Mouse (Mus musculus): Measurements from ENCODE around the gene Tmco4. TPM values are rescaled to one million over a fixed set of nuclear protein-coding genes. Genes with fewer than 3 reads are reported as not detected.

Gene Tmco4
- polyA plus RNA-seq, 1 experiment from 2014 or later = 1.5 TPM

DNA sequence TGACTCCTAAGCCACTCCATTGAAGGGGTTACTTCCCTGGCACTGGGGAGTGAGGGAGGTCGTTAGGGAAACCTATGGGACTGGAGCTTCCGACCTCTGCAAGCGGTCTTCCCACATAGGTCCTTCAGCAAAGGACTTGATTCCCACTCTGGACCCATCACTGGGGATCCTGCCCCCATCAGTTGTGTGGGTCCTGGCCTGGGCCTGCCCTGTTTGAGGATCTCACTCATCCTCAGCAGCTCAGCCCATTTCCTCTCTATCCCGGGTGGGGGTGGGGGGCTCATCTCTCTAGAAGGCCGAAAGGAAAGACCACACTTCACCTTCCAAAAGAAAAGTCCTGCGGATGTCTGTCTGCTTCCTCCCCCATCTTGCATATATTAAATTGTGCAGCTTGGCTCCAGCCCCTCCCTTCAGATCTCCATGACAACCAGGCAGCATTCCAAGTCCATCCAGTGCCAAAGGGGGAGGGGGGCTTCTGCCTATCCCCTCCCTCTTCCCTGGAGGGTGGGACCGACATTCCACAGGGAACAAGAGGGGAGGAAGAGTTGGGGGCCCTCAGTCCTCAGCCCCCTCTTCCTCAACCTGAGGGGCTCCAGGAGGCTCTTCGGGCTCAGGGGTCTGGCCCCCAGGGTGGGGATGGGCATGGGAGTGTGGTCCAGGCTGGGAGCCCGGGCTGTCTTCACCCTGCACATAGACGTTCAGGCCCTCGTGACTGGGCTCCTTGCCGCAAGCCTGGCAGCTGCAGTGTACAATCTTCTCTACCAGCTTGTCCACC lies 110.3 kb downstream of the Tmco4 start:
- Histone ChIP-seq H3K9me3 (replicated peaks) (no peaks in the 10 kb centered on the region), H3K4me1 (replicated peaks) (no peaks in the 10 kb centered on the region), H3K4me3 (replicated peaks) (no peak overlapping the region), H3K4me2 (no peak overlapping the region), H3K36me3 (no peaks in the 10 kb centered on the region), H3K9ac (no peak overlapping the region), H3K27me3 (peaks cover 52% of the 10 kb centered on the region), H3K27ac (no peak overlapping the region)
- ATAC-seq (ENCODE audit: low read depth) (no peak), DNase-seq (no peak)
- 38% methylated on average over 12 of the region's 12 CpGs for WGBS (ENCODE audit: insufficient replicate concordance)

DNA sequence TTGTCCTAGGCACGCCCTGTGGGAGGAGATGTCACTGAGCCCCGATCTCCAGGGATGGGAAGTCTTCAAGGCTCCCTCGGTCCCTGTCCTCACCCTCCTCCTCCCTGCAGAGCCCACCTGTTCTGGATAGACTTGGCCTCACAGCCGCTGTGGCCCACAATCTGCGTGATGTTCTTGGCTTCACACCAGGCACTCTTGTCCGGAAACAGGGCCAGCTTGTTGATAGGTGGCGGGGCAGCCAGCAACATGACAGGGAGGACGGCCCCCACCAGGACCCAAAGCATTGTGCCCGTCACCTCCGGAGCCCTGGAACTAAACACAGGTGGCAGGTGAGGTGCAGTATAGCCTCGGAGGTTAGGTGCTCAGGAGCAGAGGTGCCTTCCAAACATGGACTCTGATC lies 112.6 kb downstream of the Tmco4 start:
- WGBS (ENCODE audit: insufficient replicate concordance) = 47% methylated on average over 11 of the region's 11 CpGs
- Histone ChIP-seq H3K27me3 (peaks cover 75% of the 10 kb centered on the region), H3K9me3 (replicated peaks) (no peaks in the 10 kb centered on the region), H3K36me3 (no peaks in the 10 kb centered on the region), H3K4me2 (no peak overlapping the region), H3K27ac (no peak overlapping the region), H3K4me3 (replicated peaks) (no peak overlapping the region), H3K9ac (no peak overlapping the region), H3K4me1 (replicated peaks) (no peaks in the 10 kb centered on the region)
- DNase-seq (no peak), ATAC-seq (ENCODE audit: low read depth) (no peak)

- Histone ChIP-seq H3K9ac (no peak overlapping the region), H3K36me3 (no peaks in the 10 kb centered on the region), H3K4me3 (replicated peaks) (no peak overlapping the region), H3K4me2 (no peak overlapping the region), H3K9me3 (replicated peaks) (no peaks in the 10 kb centered on the region), H3K4me1 (replicated peaks) (no peaks in the 10 kb centered on the region; the same call in 1 of the 2 replicates), H3K27ac (no peak overlapping the region), H3K27me3 (peaks cover 81% of the 10 kb centered on the region)
- WGBS (ENCODE audit: insufficient replicate concordance) = 11% methylated on average over 5 of the region's 5 CpGs
- ATAC-seq (ENCODE audit: low read depth) (peak; percentile 21; the same call in 1 of the 2 replicates), DNase-seq (peak; percentile 40)
Measured at GRCm38 (mm10) chr4:139086037-139086436, 113.3 kb downstream of the Tmco4 start.

DNA sequence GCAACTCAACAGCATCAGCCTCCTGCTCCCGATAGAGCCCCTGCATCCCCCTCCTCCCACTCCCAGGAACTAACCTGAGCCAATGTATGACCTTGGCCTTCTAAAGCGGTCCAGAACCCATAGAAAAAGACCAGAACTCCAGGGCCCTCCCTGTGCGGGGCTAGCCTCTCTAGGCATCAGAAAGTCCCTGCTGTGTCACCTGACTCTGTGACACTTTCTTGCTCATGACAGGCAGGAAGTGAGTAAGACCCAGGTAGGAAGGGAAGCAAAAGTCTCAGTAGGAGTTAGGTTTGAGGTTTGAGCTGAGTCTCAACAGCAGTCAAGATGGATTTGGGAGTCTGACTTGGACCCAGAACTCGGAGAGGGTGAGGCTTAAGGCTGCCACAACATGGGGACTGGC lies 114.3 kb downstream of the Tmco4 start:
- DNase-seq (no peak), ATAC-seq (ENCODE audit: low read depth) (no peak)
- Histone ChIP-seq H3K4me3 (replicated peaks) (no peak overlapping the region), H3K27me3 (peaks cover 86% of the 10 kb centered on the region), H3K4me2 (no peak overlapping the region), H3K36me3 (no peaks in the 10 kb centered on the region), H3K9ac (no peak overlapping the region), H3K9me3 (replicated peaks) (no peaks in the 10 kb centered on the region), H3K4me1 (replicated peaks) (peaks cover 8% of the 10 kb centered on the region), H3K27ac (no peak overlapping the region)
- WGBS (ENCODE audit: insufficient replicate concordance) = 43% methylated on average over 4 of the region's 4 CpGs

- Histone ChIP-seq H3K9me3 (replicated peaks) (no peaks in the 10 kb centered on the region), H3K27ac (no peak overlapping the region), H3K36me3 (no peaks in the 10 kb centered on the region), H3K9ac (no peak overlapping the region), H3K4me1 (replicated peaks) (peaks cover 15% of the 10 kb centered on the region), H3K4me2 (no peak overlapping the region), H3K4me3 (replicated peaks) (no peak overlapping the region), H3K27me3 (peaks cover 95% of the 10 kb centered on the region)
- no peak for DNase-seq
- 46% methylated on average over 9 of the region's 9 CpGs for WGBS (ENCODE audit: insufficient replicate concordance)
- no peak for ATAC-seq (ENCODE audit: low read depth)
Measured at GRCm38 (mm10) chr4:139088982-139089671, 116.4 kb downstream of the Tmco4 start.

DNA sequence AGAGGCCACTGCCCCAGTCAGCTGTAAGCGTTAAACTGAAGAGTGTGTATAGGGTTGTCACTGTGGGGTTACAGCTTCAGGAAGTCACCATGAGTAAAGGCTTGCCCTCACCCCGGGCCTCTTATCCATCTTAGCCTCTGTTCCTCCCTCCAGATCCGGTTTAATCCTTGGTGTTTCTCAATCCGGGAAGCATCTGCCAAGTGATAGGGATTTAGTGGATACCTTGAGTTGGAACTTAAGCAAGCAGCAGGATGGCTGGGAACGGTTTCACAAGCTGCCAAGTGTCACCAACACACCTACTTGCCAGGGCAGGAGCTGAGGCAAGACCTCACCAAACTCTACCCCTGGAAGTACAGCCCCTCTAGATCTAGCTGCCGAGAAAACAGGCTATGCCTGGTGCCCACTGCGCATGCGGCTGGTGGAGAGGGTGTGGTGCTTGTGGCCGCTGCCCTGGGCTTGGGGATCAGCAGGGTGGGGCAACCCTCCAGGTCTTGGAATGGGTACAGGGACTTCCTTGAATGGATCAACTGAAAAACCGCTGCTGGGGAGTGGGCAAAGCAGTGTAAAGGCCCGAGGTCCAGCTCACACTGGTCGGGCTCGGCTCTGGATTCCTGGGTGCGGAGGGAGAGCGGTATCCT lies 117.7 kb downstream of the Tmco4 start:
- peaks cover 95% of the 10 kb centered on the region for H3K27me3 ChIP-seq
- H3K4me2 ChIP-seq = no peak overlapping the region
- H3K9me3 ChIP-seq (replicated peaks) = no peaks in the 10 kb centered on the region
- no peaks in the 10 kb centered on the region for H3K36me3 ChIP-seq
- H3K9ac ChIP-seq = no peak overlapping the region
- DNase-seq (no peak), ATAC-seq (ENCODE audit: low read depth) (no peak)
- WGBS (ENCODE audit: insufficient replicate concordance) = 51% methylated on average over 15 of the region's 15 CpGs
- H3K4me1 ChIP-seq (replicated peaks) = peaks cover 15% of the 10 kb centered on the region
- H3K27ac ChIP-seq = no peak overlapping the region
- no peak overlapping the region for H3K4me3 ChIP-seq (replicated peaks)

DNA sequence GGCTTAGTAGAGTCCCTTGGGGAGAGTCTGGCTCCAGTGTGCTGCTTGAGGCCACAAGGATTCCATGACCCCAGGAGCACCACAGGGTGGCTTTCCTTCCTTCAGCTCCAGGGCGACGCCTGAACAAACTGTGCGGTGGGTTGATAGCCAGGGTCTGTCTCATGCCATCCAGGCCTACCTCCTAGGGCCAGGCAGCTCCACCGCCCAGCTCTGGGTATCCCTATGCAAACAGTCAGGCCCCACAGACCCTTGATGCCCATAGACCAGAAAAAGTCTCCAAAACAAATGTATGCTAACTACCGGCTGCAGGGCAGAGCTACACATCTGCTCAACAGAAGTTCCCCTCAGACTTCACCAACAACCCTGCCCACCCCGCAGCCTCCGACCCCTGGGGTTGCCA lies 118.4 kb downstream of the Tmco4 start:
- no peak for DNase-seq
- H3K27ac ChIP-seq = no peak overlapping the region
- H3K36me3 ChIP-seq = no peaks in the 10 kb centered on the region
- WGBS (ENCODE audit: insufficient replicate concordance) = 40% methylated on average over 7 of the region's 7 CpGs
- H3K4me2 ChIP-seq = no peak overlapping the region
- no peaks in the 10 kb centered on the region for H3K9me3 ChIP-seq (replicated peaks)
- H3K4me1 ChIP-seq (replicated peaks) = peaks cover 15% of the 10 kb centered on the region
- H3K9ac ChIP-seq = no peak overlapping the region
- no peak overlapping the region for H3K4me3 ChIP-seq (replicated peaks)
- H3K27me3 ChIP-seq = peaks cover 95% of the 10 kb centered on the region
- no peak for ATAC-seq (ENCODE audit: low read depth)

DNA sequence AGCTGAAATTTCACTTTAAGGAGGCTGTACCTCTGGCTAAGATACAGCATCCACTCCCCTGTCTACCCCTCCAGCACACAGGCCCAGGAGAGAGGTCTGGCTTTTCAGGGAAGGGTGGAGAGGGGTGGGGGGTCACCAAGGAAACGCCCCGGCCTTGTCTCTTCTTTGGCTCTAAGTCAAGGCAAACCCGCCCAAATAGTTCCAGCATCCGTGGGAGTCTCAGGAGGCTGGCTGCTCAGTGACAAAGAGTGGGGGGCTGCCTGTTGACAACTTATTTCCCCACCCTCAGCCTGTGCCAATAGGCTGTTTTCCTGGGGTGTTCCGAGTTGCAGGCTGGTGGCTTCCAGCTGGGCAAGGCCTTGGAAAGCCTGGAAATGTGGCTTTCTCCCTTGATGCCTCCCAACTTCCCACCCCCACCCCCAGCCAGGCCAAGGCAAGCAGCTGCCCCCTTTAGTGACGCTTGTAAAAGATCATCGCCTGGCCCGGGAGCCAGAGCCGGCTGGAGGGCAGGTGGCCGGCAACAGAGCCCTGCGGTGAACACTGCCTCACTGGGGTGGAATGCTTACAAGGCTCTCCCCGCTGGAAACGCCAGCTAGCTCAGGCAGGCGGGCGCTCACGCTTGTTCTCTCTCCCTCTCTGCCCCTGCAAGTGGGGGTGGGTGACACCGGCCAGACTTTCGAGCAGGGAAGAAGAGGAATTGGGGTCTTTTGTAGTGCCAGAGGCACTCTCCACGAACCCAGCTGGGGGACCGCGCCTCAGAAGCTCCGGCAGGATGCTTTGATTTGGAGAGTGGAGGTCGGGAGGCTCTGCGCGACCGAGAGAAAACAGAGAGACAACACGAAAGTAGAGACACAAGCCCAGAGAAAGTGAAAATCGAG lies 119.0 kb downstream of the Tmco4 start:
- 10% methylated on average over 28 of the region's 28 CpGs for WGBS (ENCODE audit: insufficient replicate concordance)
- H3K4me2 ChIP-seq = peak overlapping the region; percentile 67
- H3K27ac ChIP-seq = no peak overlapping the region
- H3K4me1 ChIP-seq (replicated peaks) = peaks cover 15% of the 10 kb centered on the region
- DNase-seq = no peak
- peak overlapping the region; percentile 54 for H3K4me3 ChIP-seq (replicated peaks)
- peaks cover 95% of the 10 kb centered on the region for H3K27me3 ChIP-seq
- no peak for ATAC-seq (ENCODE audit: low read depth)
- H3K9ac ChIP-seq = peak overlapping the region; percentile 26; the same call in 1 of the 2 replicates
- no peaks in the 10 kb centered on the region for H3K36me3 ChIP-seq
- H3K9me3 ChIP-seq (replicated peaks) = no peaks in the 10 kb centered on the region

DNA sequence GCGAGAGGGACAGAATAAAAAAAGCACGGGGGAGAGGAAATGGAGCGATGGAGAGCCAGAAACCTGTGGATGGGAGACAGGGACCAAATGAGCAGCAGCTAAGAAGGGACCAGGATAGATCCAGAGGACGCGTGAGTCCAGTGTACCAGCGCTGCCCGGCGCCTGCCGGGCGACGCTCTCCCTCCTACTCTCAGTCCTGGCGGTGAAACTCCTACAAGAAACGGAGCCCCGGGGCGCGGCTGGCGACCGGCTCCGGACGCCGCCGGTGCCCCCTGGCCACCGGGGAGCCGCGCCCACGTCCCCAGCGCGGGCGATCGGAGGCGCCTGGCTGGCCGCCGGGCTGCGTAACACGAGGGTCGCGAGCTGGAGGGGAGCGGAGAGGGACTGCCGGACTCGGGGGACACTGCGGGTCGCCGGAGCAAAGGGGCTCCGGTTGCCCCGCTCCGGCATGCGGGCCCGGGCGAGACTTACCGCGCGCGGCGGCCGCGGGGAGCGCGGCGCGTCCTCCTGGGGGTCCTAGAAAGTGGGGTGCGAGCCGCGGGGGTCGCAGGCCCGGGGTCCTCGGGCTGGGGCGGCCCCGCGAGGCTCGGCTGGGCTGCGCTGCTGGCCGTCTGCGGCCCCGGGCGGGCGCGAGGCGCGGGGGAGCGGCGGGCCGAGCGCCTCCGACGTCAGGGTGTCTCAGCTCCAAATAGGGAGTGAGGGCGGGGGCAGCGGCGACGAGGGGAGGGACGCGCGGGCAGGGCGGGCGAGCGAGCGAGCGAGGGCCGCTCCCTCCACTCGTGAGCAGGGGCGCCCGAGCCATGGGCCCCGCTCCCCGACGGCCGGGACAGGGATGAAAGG lies 119.9 kb downstream of the Tmco4 start, which contains the start of gene Nbl1:
Gene Nbl1, minus strand, starts transcription at position 638 of the 840 bp plus-strand sequence.
- Histone ChIP-seq H3K9ac (peak within 1 kb of the TSS; percentile 26), H3K4me1 (replicated peaks) (peaks cover 15% of the 10 kb centered on the region), H3K27me3 (peaks cover 88% of the 10 kb centered on the region), H3K4me2 (peak within 1 kb of the TSS; percentile 67), H3K9me3 (replicated peaks) (no peaks in the 10 kb centered on the region), H3K27ac (no peak within 1 kb of the TSS), H3K36me3 (no peaks in the 10 kb centered on the region), H3K4me3 (replicated peaks) (peak within 1 kb of the TSS; percentile 54)
- WGBS (ENCODE audit: insufficient replicate concordance) = 3% methylated on average over 94 of the region's 105 CpGs
- ATAC-seq (ENCODE audit: low read depth) = no peak
- no peak for DNase-seq

GRCm38 (mm10) chr4:139093196-139093530 lies 120.5 kb downstream of the Tmco4 start:
- H3K4me3 ChIP-seq (replicated peaks) = peak overlapping the region; percentile 54
- H3K9me3 ChIP-seq (replicated peaks) = no peaks in the 10 kb centered on the region
- H3K27ac ChIP-seq = no peak overlapping the region
- DNase-seq (no peak), ATAC-seq (ENCODE audit: low read depth) (no peak)
- H3K9ac ChIP-seq = no peak overlapping the region
- H3K36me3 ChIP-seq = no peaks in the 10 kb centered on the region
- peaks cover 15% of the 10 kb centered on the region for H3K4me1 ChIP-seq (replicated peaks)
- H3K4me2 ChIP-seq = peak overlapping the region; percentile 67
- WGBS (ENCODE audit: insufficient replicate concordance) = 36% methylated on average over 12 of the region's 13 CpGs
- H3K27me3 ChIP-seq = peaks cover 82% of the 10 kb centered on the region
